Mouse (Mus musculus) frontal cortex, postnatal 10 days (tissue): ENCODE data around the gene Ranbp9.
"Not testable (repeated sequence)": the region's sequence is repeated elsewhere in the genome, so short reads cannot be mapped to it uniquely, and the experiment has no call there.

Experiments used
- DNase-seq, 2 experiments: peaks; one replicate each; pipeline ENCODE4 v3.0.0; 2022; ENCODE audit warnings: low spot score in 2 of 2, mixed read lengths in 1 of 2

Gene Ranbp9

DNA sequence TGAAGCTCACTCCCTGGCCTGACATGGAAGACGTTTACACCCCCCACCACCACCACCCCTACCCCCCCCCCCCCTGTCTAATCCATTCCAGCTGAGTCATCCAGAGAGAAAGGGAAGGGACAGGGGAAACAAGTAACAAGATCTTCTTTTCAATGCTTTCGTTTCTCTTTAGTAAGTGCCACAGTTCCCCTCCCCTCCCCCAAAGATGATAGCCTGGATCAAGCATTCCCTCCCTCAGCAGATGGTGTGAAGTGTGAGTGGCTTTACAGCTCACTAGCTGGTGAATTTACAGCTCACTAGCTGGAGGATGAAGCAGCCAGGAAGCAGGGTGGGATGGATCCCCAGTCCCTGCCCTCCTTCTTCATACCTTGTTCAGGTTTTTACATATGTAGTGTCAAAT, 15.6 kb upstream of the Ranbp9 start:
- no peak for DNase-seq

DNA sequence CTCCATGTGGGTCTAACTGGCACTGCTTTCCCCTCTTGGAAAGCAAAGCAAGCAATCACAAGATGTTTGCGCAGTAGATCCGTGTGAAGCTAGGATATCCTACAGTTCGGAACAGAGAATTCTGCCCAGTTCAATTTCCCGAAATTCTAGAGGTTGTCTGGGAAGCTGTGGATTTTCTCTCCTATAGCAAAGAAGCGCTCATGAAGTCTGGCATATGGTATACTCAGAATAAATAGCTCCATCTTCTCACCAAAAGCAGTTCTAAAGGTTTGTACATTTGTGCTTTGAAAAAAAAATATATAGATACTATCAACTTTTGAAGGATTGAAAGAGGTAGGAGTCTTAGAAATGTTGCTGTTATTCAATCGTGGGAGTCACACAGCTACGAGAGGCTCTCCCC, 14.6 kb upstream of the Ranbp9 start:
- no peak for DNase-seq

DNA sequence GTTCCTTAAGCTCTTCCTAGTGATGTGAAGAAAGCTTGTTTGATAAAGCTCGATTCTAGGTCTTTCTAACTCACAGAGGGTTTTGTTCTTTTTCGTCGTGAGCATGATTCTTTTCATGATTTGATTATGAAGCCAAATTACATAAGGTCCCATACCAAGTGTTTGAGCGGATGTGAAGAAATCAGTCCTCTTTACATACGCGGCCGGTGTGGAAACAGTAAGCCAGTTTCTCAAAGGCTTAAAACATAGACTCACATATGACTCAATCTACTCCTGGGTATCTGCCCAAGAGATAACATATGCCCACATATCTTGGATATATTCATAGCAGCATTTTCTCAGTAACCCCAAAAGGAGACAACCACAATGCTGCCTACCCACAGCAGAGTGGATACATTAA, 12.6 kb upstream of the Ranbp9 start:
- DNase-seq: no peak

DNA sequence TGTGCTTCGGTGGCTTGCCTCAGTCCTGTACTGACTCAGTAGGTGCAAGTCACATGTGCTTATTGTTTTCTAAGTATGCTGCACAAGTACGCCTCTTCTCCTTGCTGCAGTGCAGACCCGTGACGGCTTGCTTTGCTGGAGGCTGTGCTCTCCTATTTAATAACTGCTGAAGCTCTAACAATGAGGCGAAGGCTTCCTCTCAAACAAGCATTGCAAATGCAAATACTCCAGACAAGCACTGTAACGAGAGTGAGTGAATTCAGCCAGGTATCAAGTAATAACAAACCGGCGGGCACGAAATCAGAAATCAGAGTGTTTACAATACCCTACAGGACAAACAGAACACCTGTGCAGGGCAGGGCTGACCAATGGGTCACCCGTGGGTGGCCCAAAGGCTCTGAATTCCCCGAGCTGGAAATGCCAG, 12.0 kb upstream of the Ranbp9 start:
- no peak for DNase-seq

DNA sequence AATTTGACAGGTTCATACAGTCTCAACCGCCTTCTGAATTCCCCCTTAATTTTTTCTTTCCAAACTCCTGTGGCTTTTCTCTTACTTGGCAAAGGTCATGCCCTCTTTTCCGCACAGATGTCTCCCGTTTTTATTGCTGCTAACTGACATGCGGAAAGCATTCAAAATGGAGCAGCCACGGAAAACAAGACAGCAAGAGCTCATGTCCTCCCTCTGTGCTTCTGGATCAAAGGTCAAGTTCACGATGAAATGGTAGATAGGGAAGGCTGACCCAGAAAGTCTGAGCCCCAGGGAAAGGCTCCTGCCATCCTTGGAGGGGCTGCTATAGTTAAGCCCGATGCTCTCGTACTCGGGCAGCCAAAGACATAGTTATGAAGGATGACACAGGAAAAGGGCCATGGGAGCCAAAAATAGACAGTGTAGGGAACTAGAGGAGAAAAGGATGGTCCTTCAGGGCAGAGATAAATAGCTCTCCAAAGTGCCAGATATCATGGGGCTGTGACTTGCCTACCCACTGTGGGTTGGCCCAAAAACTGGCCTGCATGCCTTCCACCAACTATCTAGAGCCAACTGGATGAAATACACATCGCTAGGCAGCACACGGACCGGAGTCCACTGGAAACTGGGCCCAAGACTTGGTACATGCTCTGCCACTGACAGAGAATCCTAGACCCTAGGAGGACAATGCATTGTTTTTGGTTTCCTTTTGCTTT, 5.6 kb upstream of the Ranbp9 start:
- no peak for DNase-seq

DNA sequence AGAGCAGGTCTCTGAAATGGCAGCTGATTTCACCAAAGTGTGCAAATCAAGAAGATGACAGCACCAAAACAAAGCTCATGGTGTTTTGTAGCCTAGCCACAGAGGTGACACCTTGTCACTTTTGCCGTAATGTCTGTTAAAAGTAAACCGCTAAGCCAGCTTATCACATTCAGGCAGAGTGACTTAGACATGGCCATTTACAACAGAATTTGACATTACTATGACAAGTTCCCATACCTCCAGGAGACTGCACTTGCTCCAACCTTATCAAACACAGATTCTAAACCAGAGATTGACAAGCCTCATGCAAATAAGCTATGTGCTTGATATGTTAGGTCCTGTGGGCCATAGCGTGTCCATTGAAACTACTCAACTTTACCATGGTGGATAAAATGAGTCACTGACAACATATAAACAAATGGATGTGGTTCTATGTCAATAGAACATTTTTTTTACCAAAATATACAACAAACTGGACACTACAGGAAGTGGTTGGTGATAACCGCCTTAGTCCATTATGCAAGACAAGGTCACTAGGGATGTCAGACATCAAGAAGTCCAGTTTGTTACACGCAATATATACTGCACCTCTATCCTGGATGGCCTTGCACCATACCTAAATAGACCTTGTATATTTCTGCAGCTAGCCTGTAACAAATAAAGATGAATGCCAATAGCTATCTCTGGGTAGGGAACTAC, 4.3 kb upstream of the Ranbp9 start:
- no peak for DNase-seq

DNA sequence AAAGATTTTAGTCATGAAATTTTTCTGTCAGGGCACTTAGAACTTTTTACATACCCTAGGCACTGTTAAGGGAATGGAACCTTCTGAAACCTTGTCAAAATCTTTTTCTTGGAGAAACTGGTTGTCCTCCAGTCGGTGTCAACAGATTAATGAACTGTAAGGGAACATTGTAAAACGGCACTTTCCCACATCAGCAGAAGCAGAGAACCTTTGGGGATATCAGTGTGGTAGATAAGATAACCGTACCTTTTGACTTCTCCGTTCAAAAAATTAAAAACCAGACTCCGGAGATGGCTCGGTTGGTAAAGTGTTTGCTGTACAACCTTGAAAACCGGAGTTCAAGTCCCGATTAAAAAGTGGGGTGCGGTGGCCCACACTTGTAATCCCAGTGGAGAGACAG, 1.7 kb upstream of the Ranbp9 start:
- DNase-seq: no peak

DNA sequence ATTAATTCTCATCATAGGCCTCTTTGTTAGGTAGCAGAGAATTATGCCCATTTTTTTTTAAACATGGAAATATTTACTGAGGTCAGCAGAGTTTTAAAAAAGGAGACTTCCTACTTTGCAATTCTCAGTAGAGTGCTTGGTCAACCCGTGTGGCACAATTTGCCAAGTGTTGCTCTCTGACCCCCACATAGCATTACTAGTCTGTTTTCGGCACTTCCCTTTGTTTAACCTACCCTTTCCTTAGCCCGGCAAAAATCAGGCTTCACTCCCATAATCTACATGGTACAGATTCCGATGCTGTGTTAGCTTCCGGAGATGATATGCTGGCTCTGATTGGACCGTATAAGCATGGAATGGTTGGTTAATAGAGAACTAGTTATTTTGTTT, 770 bp upstream of the Ranbp9 start:
- DNase-seq: no peak

DNA sequence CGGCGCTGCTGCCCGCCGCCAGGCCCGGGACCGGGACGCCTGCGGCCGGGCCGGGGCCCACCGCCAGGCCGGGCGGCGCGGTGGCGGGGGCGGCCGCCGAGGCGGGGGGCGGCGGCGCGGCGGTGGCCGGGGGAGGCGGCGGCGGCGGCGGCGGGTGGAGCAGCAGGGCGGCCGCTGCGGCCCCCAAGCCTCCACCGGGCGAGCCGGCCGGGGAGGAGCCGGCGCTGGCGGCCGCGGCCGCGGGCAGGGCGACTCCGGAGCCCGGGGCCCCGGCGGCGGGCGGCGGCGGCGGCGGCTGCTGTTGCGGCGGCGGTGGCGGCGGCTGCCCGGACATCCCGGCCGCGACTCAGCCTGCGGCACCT, 506 bp downstream of the Ranbp9 start:
- no peak for DNase-seq

DNA sequence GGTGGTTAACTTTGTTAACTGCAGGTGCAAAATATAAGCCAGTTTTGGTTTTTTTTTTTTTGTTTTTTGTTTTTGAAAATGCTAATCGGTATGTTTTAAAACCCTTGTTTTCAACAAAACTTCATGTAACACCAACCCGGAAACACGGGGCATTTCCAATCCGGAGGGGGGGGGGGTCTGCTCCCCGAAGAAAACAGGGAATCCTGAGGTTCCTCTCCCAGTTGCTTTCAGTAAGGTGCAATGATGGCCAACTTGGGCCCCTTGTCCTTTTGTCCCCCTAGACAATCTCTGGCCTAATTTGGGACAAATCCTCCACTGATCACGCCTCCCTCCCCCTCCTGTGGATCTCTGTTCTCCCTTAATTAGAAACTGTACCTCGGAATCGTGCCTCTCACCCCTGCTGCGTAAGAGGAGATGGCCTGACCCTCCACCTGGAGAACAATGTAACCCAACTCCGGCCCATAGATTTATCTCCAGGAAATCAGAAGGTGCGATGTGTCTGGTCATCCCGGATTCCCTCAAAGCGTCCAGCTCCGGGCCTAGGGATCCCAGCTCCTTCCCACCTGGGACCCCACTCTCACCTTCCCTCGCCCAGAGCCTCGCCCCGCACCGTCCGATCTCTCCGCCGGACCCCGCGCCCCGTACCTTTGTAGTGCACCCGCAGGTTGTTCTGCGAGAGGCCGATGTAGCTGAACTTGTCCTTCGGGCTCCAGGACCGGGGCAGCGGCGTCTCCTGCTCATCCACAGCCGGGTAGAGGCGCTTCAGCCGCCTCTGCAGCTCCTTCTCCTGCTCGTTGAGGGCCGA, 1.1 kb downstream of the Ranbp9 start:
- peak in 1 of 2 experiments; percentile 34 for DNase-seq

DNA sequence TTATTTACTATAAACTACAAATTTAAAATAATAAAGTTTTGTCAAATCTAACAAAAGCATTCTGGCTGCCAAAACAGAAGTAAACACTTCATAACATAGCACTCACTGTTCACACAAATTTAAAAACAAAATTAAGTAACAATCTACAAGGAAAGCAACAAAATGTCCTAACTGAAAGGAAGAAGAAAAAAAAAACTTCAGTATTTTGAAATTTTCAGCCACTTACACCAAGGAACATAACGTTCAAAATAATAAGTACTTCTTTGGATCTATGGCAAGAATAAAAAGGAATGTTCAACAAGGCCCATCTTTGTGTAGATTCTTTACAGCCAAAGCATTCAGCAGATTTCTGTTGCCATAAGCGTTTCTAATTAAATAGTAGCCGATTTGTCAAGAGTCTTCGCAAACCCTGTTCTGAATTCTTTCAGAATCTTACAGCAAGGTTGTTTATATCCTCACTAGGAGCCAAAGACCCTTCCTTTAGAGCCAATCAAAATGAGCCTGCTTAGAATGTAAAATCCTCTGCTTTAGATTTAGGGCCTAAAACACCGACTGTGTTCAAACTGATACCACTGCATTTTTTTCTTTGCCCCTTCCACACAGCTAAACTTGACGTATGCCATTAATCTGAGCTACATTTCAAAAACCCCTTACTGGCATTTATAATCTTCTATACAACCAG, 1.9 kb downstream of the Ranbp9 start:
- no peak for DNase-seq

DNA sequence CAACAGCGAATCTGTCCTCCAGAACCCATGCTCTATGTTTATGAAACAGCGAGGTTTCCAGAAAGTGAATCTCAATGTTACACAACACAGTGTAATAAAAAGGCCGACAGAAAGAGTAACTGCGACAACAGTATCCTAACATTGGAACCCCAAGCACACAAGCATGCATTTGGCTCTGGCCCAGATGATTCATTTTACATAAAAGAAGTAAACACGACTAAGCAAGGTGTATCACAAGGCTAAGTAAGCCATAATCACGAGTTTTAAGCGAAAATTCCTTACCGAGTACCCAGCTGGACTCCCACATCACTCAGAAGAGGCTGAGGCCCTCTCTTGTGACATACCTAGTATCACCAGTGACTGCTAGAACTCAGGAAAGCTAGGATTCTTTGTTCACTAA, 2.5 kb downstream of the Ranbp9 start:
- DNase-seq: no peak

DNA sequence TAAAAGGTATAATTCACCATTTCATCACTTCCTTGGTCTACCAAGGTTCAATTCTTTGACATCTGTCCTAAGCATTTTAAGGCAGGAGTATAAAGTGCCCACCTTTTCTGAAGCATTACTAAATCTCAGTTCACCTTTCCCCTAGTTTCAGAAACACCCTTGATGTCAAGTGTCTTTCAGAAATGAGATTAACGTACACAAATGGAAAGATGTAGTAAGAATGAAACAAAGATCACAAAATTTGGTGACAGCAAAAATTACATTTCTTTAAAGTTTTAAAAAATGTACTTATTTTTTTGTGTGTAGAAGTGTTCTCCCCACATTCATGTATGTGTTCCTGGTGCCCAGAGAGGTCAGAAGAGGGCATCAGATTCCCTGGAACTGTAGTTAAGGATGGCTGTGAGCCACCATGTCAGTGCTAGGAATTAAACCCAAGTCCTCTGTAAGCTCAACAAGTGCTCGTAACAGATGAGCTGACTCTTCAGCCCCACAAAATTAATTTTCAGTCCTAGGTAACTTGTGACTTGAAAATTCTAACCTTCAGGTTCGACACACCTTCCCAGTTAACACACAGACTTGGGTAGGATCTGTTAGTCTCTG, 3.9 kb downstream of the Ranbp9 start:
- DNase-seq: no peak

DNA sequence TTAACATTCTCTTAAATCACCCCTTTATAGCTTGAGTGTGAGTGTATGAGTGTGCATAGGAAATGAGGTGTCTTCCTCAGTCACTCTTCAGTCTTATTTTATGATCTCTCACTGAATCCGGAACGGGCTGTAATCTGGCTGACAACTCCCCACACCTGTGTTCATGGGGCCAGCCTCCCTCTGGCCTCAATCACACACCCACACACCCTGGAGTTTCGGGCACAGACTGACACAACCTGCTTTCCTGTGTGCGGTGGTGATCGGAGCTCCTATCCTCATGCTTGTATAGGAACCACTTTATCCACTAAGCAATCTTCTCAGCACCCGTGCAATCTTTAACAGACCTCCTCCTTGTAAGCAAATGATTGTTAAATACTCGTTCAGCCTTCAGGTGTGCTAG, 4.9 kb downstream of the Ranbp9 start:
- DNase-seq: no peak

DNA sequence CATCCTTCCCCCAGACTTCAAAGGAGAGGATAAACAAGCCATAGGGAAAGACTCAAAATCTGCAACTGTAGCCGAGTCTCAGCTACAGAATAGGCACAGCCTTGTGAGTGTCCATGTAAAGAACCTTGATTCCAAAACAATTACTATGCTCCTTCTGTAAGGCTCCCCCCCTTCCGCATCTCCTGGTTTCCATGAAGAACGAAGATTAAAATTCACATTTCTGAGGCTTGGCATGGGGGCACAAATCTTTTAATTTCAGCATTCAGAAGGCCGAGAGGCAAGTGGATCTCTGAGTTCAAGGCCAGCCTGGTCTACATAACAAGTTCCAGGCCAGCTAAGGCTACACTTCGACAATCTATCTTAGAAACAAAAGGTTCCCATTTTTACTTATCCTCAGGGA, 6.4 kb downstream of the Ranbp9 start:
- DNase-seq: no peak

DNA sequence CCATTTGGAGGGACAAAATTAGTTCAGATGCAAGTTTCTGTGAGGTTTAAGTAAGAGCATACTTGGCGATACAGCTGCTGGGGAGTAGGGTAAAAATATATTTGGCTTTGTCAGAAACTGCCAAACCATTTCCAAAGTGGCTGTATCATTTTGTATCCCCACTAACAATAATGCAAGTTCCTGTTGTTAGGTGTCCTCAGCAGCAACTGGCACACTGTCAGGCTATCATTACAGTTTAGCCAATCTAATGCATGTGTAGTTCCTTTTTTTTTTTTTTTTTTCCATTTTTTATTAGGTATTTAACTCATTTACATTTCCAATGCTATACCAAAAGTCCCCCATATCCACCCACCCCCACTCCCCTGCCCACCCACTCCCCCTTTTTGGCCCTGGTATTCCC, 9.2 kb downstream of the Ranbp9 start:
- DNase-seq: not testable (repeated sequence)

DNA sequence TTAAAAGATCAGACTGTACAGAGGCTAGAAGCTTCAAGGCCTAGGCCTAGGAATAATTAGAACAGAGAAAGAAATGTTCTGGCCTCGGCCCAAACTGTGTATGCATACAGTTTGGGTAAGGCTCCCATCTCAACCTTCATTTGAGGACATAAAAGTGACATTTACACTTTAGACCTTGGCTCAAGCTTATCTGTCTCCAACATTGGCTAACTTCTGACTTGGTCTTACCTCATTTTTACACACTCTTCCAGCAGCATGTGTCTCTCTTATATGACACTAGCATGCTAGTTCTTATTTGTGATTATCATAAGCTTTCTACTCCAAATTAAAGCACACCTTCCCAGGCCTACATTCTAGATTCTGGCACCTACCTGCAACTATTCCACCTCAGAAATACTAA, 11.5 kb downstream of the Ranbp9 start:
- DNase-seq: no peak

DNA sequence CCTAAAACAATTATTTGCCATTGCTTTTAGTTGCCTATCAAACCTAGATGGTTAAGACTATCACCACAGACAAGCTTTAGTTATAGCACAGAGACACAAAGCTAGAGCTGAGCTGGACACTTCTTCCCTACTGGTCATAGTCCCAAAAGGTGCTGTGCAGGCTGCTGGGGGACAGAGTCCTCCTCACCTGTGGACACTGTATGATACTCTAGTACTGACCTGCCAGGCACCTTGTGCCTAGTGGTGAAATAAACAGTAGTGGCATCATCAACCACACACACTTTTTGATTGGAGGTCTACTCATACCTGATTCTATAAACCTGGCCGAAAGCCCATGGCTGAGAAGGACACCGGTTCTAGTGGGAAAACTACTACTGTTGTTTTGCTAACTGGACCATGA, 16.5 kb downstream of the Ranbp9 start:
- no peak for DNase-seq

DNA sequence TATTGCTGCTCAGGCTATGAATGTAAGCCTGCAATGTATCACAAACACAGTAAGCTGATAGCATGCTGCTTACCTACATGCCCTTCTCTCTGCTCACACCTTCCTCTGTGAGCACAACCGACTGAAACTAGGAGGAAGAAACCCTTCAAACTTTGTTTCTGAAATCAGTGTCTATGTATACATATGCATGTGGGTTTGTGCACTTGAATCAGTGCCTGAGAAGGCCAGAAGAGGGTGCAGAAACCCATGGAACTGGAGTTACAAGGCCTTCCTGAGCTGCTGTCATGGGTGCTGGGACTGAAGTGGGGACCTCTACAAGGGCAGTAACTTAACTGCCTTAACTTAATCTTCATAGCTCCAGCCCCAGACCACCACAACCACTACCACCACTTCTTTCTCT, 23.9 kb downstream of the Ranbp9 start:
- DNase-seq: no peak

DNA sequence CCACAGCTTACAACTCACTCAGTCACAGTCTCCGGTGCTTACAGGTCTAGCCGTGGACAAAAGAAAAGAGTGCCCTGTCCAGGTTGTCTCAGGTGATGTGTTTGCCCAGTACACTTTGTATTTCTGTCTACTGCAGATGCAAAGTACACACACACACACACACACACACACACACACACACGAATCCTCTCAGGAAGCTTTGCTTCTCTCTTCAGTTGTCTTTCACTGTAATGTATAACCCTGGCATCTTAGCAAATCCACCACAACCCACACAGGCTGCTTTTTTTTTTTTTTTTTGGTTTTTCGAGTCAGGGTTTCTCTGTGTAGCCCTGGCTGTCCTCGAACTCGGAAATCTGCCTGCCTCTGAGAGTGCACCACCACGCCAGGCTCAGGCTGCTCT, 26.7 kb downstream of the Ranbp9 start:
- DNase-seq: no peak

DNA sequence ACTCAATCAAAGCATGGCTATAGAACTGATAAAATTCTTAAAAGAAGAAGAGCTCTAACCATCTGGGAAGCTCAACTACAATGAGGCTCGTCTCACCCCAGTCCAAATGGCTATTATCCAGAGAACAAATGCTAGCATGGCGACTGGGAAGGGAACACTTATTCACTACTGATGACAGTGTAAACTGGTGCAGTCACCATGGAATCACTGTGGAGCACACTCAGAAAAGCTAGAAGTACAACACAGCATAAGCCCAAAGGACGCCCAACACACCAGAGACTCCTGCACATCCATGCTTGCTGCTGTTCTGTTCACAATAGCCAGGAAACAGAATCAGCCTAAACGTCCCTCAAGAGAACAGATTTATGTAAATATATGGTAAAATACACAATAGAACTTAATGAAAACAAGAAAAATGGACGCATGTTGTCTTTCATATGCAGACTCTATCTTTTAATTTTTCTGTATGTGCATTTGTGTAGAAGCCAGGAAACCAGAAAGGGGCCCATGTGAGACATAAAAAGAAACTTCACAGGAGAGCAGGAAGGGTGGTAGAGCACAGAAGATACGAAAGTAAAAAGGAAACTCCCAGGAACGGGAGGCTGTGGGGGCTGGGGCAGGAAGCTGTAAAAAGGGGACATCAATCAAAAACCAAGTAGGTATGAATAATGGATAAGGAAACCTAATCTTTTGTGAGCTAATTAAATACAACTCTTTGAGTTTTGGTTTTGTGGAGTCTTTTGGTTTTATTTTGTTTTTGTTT, 28.1 kb downstream of the Ranbp9 start:
- no peak for DNase-seq
